Mouse (Mus musculus) ES-E14 (cell line): ENCODE results near the gene Chst1.

ENCODE experiments used
- CHD2 ChIP-seq: IDR thresholded peaks from 2 replicates; pipeline ENCODE4 v1.6.1; 2014; ENCODE audit warnings: mild to moderate bottlenecking, low read depth, low read length, inconsistent platforms
- HCFC1 ChIP-seq: IDR thresholded peaks from 2 replicates; pipeline ENCODE4 v1.6.1; 2012; ENCODE audit warnings: low read length, inconsistent platforms, borderline replicate concordance; ENCODE audit not compliant: insufficient read depth
- ZC3H11A ChIP-seq: IDR thresholded peaks from 2 replicates; pipeline ENCODE4 v1.6.1; 2012; ENCODE audit warnings: low read depth, mild to moderate bottlenecking, inconsistent platforms, low read length, borderline replicate concordance
- ZNF384 ChIP-seq: IDR thresholded peaks from 2 replicates; pipeline ENCODE4 v1.6.1; 2012; ENCODE audit warnings: low read depth, low read length, inconsistent platforms

DNA sequence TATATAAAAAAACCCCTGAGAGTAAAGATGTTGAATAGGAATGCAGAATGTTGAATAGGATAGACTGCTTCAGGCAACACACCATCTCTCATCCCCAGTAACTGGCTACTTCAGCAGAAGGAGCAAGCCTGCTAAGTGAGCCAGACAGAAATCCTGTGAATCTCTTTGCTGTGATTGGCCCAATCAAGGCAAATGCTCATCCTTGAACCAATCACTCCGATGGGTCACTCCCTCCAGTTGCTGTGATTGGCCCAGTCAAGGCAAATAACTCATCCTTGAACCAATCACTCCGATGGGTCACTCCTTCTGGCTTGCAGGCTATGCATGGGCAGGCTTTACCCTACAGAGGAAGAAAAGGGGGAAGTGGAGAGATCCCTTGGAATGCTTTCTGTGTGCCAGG lies 57.7 kb downstream of the Chst1 start:
- TF ChIP-seq ZC3H11A (no peak), HCFC1 (no peak), CHD2 (peak; percentile 61; the same call in 1 of the 2 replicates), ZNF384 (no peak)
